Mouse (Mus musculus) lung, postnatal 0 days (tissue): ENCODE data around the gene Mgat5. TPM values are rescaled to one million over a fixed set of nuclear protein-coding genes. Genes with fewer than 3 reads are reported as not detected.

Experiments used
- ATAC-seq: fragments of 200-750 bp; cut with Nextera tagmentation; 2 replicates; pipeline ENCODE4 v1.8.0; 2017; ENCODE audit warnings: moderate library complexity
- DNase-seq: peaks from one replicate; pipeline ENCODE4 v3.0.0-alpha.2; 2016; ENCODE audit warnings: low spot score
- H3K27ac ChIP-seq: fragments of 300-500 bp; sonication (generic); 2 replicates; pipeline ENCODE4 v1.5.1; 2014; ENCODE audit warnings: antibody characterized with exemption, mild to moderate bottlenecking, low read length, mixed read lengths
- H3K27me3 ChIP-seq: fragments of 300-500 bp; sonication (generic); replicated peaks from 2 replicates; pipeline ENCODE4 v1.6.1; 2014; ENCODE audit warnings: low read length, mixed read lengths; ENCODE audit not compliant: insufficient read depth
- H3K36me3 ChIP-seq: fragments of 300-500 bp; sonication (generic); 2 replicates; pipeline ENCODE4 v1.6.1; 2014; ENCODE audit warnings: low read length, mixed read lengths; ENCODE audit not compliant: insufficient read depth
- H3K4me1 ChIP-seq: fragments of 300-500 bp; sonication (generic); 2 replicates; pipeline ENCODE4 v1.6.1; 2014; ENCODE audit warnings: antibody characterized with exemption, low read depth, low read length, mixed read lengths; ENCODE audit not compliant: insufficient read depth
- H3K4me2 ChIP-seq: fragments of 300-500 bp; sonication (generic); replicated peaks from 2 replicates; pipeline ENCODE4 v1.6.1; 2014; ENCODE audit warnings: low read depth, mild to moderate bottlenecking, low read length, moderate library complexity, mixed read lengths
- H3K4me3 ChIP-seq: fragments of 300-500 bp; sonication (generic); 2 replicates; pipeline ENCODE4 v1.5.1; 2014; ENCODE audit warnings: low read depth, low read length
- H3K9ac ChIP-seq: fragments of 300-500 bp; sonication (generic); replicated peaks from 2 replicates; pipeline ENCODE4 v1.6.1; 2014; ENCODE audit warnings: low read depth, mild to moderate bottlenecking
- H3K9me3 ChIP-seq: fragments of 300-500 bp; sonication (generic); 2 replicates; pipeline ENCODE4 v1.6.1; 2016; ENCODE audit warnings: low read length, mixed read lengths
- CTCF ChIP-seq: IDR thresholded peaks from 2 replicates; pipeline ENCODE4 v1.5.1; 2016; ENCODE audit warnings: antibody characterized with exemption, mild to moderate bottlenecking
- EP300 ChIP-seq: IDR thresholded peaks from 2 replicates; pipeline ENCODE4 v1.6.1; 2016; ENCODE audit warnings: antibody characterized with exemption, mild to moderate bottlenecking, control low read depth
- WGBS: fragments of 180-500 bp; shearing (Covaris S2); extraction: QIAGEN DNeasy Blood & Tissue Kit; methylation state at CpG from one replicate; pipeline ENCODE4 v1.1.7; 2014; 5-methylcytosine and 5-hydroxymethylcytosine counted together
- polyA plus RNA-seq: library from polyadenylated mRNA; unstranded; fragments of >200 nt; fragmentation: Nextera tagmentation; extraction: Ambion mirVana; gene quantifications from 2 replicates; pipeline ENCODE4 v1.2.1, GENCODE M21; 2015

Gene Mgat5
- polyA plus RNA-seq, 1 experiment from 2014 or later, result 3.5 TPM

DNA sequence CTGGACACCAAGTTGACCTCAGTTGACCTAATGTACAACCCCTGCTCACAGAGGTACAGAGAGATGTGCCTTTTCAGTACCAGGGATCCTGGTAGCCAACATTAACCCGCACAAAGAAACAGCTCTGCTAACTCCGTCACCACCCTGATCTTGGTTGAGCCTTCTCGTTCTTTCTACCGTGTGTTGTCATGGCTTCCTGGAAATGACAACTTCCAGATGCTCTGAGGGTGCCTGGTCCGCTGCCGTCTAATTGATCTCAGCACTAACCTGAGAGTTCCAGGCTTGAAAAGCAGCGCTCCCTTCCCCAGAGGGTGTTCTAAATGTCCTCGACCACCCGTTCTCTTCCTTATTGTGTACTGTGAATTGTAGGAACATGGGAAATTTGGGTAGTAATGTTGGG is 112.7 kb downstream of the Mgat5 start:
- 82% methylated on average over 9 of the region's 9 CpGs for WGBS
- Histone ChIP-seq H3K9me3 (no peaks in the 10 kb centered on the region), H3K27ac (no peak overlapping the region), H3K9ac (no peak overlapping the region), H3K4me1 (no peaks in the 10 kb centered on the region), H3K27me3 (no peaks in the 10 kb centered on the region), H3K4me2 (no peak overlapping the region), H3K36me3 (no peaks in the 10 kb centered on the region), H3K4me3 (no peak overlapping the region)
- no peak for ATAC-seq
- no peak for DNase-seq
- TF ChIP-seq EP300, result no peak
- no peak for TF ChIP-seq CTCF

GRCm38 (mm10) chr1:127318486-127318885 is 113.7 kb downstream of the Mgat5 start:
- no peak overlapping the region for H3K27ac ChIP-seq
- ATAC-seq, result no peak
- DNase-seq, result no peak
- H3K4me1 ChIP-seq, result no peaks in the 10 kb centered on the region
- no peak overlapping the region for H3K9ac ChIP-seq
- TF ChIP-seq CTCF (no peak), EP300 (no peak)
- no peak overlapping the region for H3K4me2 ChIP-seq
- H3K36me3 ChIP-seq, result no peaks in the 10 kb centered on the region
- H3K27me3 ChIP-seq, result no peaks in the 10 kb centered on the region
- 61% methylated on average over 7 of the region's 7 CpGs for WGBS
- H3K9me3 ChIP-seq, result no peaks in the 10 kb centered on the region
- no peak overlapping the region for H3K4me3 ChIP-seq

- H3K9ac ChIP-seq, result no peak overlapping the region
- no peaks in the 10 kb centered on the region for H3K36me3 ChIP-seq
- no peak overlapping the region for H3K4me2 ChIP-seq
- H3K4me1 ChIP-seq, result no peaks in the 10 kb centered on the region
- ATAC-seq, result no peak
- H3K9me3 ChIP-seq, result no peaks in the 10 kb centered on the region
- no peak for TF ChIP-seq EP300
- TF ChIP-seq CTCF, result no peak
- H3K4me3 ChIP-seq, result no peak overlapping the region
- H3K27me3 ChIP-seq, result no peaks in the 10 kb centered on the region
- H3K27ac ChIP-seq, result no peak overlapping the region
- 64% methylated on average over 6 of the region's 6 CpGs for WGBS
- no peak for DNase-seq
These were observed 115.0 kb downstream of the Mgat5 start for GRCm38 (mm10) chr1:127319768-127320167.

- no peak overlapping the region for H3K4me3 ChIP-seq
- no peak overlapping the region for H3K27ac ChIP-seq
- H3K36me3 ChIP-seq, result no peaks in the 10 kb centered on the region
- WGBS, result 70% methylated on average over 10 of the region's 10 CpGs
- no peaks in the 10 kb centered on the region for H3K4me1 ChIP-seq
- no peak overlapping the region for H3K9ac ChIP-seq
- no peaks in the 10 kb centered on the region for H3K9me3 ChIP-seq
- TF ChIP-seq CTCF, result no peak
- no peak for TF ChIP-seq EP300
- ATAC-seq (no peak), DNase-seq (no peak)
- no peaks in the 10 kb centered on the region for H3K27me3 ChIP-seq
- no peak overlapping the region for H3K4me2 ChIP-seq
These were observed 116.1 kb downstream of the Mgat5 start for GRCm38 (mm10) chr1:127320956-127321355.

DNA sequence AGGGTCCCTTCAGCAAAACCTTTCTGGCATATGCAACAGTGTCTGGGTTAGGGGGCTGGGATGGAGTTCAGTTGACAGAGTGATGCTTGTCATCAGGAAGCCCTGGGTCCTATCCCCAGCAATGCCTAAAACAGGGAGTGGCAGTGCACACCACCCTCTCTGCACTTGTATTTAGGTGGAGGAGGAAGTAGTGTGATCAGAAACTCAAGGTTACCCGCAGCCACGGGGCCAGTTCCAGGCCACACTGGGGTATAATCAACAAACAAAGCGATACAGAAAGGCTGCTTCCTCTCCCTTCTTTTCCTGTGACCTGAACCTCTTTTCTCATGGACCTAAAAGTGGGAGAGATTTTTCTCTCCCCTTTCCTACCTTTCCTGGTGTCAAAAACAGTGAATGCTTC is 116.8 kb downstream of the Mgat5 start:
- TF ChIP-seq EP300, result no peak
- TF ChIP-seq CTCF, result no peak
- Histone ChIP-seq H3K4me1 (no peaks in the 10 kb centered on the region), H3K27ac (no peak overlapping the region), H3K27me3 (no peaks in the 10 kb centered on the region), H3K9me3 (no peaks in the 10 kb centered on the region), H3K36me3 (no peaks in the 10 kb centered on the region), H3K4me2 (no peak overlapping the region), H3K4me3 (no peak overlapping the region), H3K9ac (no peak overlapping the region)
- DNase-seq (no peak), ATAC-seq (no peak)
- 43% methylated on average over 3 of the region's 3 CpGs for WGBS

GRCm38 (mm10) chr1:127322169-127322805 is 117.5 kb downstream of the Mgat5 start:
- no peaks in the 10 kb centered on the region for H3K36me3 ChIP-seq
- no peak for DNase-seq
- no peaks in the 10 kb centered on the region for H3K4me1 ChIP-seq
- H3K9ac ChIP-seq, result no peak overlapping the region
- H3K4me2 ChIP-seq, result no peak overlapping the region
- no peak for ATAC-seq
- TF ChIP-seq EP300, result no peak
- no peak for TF ChIP-seq CTCF
- H3K27ac ChIP-seq, result no peak overlapping the region
- no peak overlapping the region for H3K4me3 ChIP-seq
- H3K27me3 ChIP-seq, result no peaks in the 10 kb centered on the region
- 60% methylated on average over 5 of the region's 5 CpGs for WGBS
- H3K9me3 ChIP-seq, result no peaks in the 10 kb centered on the region
